Mouse (Mus musculus) lung, postnatal 0 days (tissue): ENCODE results near the gene Tsku.

Experiments
- CTCF ChIP-seq: IDR thresholded peaks from 2 replicates; pipeline ENCODE4 v1.5.1; 2016; ENCODE audit warnings: antibody characterized with exemption, mild to moderate bottlenecking
- EP300 ChIP-seq: IDR thresholded peaks from 2 replicates; pipeline ENCODE4 v1.6.1; 2016; ENCODE audit warnings: antibody characterized with exemption, mild to moderate bottlenecking, control low read depth

DNA sequence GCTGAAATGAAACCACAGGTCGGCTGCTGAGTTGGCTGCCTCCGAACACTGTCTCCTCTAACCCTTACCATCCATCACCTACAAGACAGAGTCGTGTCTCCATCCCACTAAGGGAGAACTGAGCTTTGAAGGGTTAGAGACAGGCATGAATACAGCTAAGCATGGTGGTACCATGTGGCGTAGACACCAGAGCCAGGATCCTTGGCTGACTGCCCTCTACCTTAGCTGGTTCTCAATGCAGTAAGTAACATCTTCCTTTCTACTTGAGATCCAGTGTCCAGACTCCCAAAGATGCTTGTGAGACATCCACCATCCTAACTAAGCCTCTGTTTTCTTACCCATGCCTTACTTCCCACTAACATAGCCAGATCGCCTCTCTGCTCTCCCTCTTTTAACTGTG is 7.5 kb downstream of the Tsku start:
- TF ChIP-seq CTCF (no peak), EP300 (no peak)
